Mouse (Mus musculus): ENCODE measurements around the gene Hist1h2bl.
"Not testable (repeated sequence)": the region's sequence is repeated elsewhere in the genome, so short reads cannot be mapped to it uniquely, and the experiment has no call there.

DNA sequence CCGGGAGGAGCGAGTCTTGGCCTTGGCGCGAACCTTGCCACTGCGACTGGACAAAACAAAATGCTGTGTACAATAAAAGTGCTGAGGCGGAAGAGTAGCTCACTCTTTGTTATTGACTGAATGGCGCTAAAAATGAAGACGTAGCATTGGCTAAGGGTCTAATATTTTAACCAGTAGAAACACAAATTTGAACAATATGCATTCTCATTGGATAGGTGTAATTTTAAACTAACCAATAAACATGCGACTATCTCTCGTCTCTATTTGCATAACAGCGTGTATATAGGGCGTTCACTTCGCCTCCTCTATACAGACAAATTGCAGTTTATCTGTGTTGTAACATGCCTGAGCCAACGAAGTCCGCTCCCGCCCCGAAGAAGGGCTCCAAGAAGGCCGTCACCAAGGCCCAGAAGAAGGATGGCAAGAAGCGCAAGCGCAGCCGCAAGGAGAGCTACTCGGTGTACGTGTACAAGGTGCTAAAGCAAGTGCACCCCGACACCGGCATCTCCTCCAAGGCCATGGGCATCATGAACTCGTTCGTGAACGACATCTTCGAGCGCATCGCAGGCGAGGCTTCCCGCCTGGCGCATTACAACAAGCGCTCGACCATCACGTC is 5.9 kb upstream of the Hist1h2bl start, which contains the start of gene Hist1h2bm:
- not testable (repeated sequence) for TF ChIP-seq CTCF, EP300 (IDR thresholded peaks at IDR 0.05)

Data from lung, postnatal 0 days (tissue).